Mouse (Mus musculus): ENCODE results near the gene Loxl1.
"Not testable (repeated sequence)": the region's sequence is repeated elsewhere in the genome, so short reads cannot be mapped to it uniquely, and the experiment has no call there.

Loxl1 gene

GRCm38 (mm10) chr9:58275797-58276196, 37.2 kb downstream of the Loxl1 start:
- no peak for DNase-seq

- DNase-seq, result peak; percentile 52
Measured at GRCm38 (mm10) chr9:58275115-58275774, 37.7 kb downstream of the Loxl1 start.

- no peak for DNase-seq
Measured at GRCm38 (mm10) chr9:58274626-58275025, 38.4 kb downstream of the Loxl1 start.

GRCm38 (mm10) chr9:58274101-58274604, 38.8 kb downstream of the Loxl1 start:
- no peak for DNase-seq

DNA sequence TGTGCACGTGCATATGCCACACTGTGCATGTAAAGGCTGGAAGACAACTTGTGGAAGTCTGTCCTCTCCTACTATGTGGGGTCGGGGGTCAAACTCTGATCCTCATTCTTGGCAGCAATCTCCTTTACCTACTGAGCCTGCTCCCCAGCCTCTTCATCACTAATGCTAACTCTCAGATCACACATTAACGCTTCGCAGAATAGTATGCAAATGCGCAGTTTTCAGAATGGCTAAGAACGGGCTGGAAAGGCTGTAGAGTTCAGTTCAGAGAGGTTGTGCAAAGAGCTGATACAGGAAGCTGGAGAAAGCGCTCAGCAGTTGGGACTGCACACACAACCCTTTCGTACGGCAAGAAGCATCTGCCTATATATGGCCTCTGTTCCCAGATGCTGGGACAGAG, 40.1 kb downstream of the Loxl1 start:
- DNase-seq, result no peak

DNA sequence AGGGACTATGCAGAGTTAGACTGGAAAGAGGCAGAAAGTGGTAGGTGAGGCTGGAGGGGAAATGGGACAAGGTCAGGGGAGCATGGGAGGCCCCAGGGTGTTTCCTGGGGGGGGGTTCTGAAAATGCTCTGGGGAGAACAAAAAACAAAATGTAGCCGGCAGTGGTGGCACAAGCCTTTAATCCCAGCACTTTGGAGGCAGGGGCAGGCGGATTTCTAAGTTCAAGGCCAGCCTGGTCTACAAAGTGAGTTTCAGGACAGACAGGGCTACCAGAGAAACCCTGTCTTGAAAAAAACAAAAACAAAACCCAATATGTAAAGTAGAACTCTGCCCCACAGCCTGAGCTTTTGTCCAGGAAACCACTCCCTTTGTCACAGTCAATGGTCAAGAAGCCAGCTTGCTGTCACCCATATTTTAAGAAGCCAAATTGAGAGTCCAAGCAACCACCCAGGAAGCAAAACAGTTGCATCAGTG, 40.9 kb downstream of the Loxl1 start:
- DNase-seq, result no peak

- DNase-seq, result not testable (repeated sequence)
Measured at GRCm38 (mm10) chr9:58271551-58271950, 41.4 kb downstream of the Loxl1 start.

DNA sequence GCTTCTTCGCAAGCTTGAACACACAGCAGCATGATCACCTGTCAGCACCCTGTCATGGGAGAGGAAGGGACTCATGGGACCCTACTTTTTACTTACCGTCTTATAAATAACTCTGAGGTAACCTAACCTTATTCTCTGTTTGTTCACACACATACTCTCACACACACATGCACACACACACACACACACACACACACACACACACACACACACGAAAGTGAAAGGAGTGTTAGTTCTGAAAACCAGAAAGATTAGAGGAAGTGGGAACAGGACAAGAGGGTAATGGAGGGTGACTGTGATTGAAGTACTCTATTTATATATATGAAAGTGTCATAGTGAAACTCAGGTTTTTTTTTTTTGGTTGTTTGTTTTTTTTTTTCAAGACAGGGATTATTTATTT, 41.9 kb downstream of the Loxl1 start:
- DNase-seq, result no peak

GRCm38 (mm10) chr9:58270081-58270480, 42.9 kb downstream of the Loxl1 start:
- no peak for DNase-seq

- peak; percentile 76 for DNase-seq
Measured at GRCm38 (mm10) chr9:58268384-58269313, 44.3 kb downstream of the Loxl1 start.

- no peak for DNase-seq
Measured at GRCm38 (mm10) chr9:58267046-58267445, 45.9 kb downstream of the Loxl1 start.

DNA sequence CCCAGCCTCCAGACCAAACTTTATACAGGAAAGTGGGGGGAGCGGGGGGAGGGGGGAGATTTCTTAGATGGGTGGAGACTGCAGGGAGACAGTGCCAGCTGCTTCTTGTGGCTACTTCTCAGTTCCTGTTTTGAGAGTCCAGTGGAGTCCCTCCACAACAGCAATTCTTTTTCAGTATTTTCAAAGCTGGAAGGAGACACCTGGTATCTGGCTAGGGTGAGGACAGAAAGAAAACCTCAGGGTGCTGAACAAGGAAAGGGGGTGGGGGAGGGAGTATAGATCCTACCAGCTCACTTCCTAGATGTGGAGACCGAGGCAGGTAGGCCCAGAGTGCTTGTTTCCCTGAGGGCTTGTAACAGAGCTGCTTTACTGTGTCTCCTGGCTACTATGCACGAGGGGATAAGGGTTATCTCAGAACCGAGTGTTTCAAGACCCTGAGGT, 46.4 kb downstream of the Loxl1 start:
- peak; percentile 43 for DNase-seq

GRCm38 (mm10) chr9:58265368-58265767, 47.6 kb downstream of the Loxl1 start:
- no peak for DNase-seq

GRCm38 (mm10) chr9:58262507-58262906, 50.5 kb downstream of the Loxl1 start:
- DNase-seq, result no peak

GRCm38 (mm10) chr9:58255704-58256685, 57.0 kb downstream of the Loxl1 start:
- no peak for DNase-seq

GRCm38 (mm10) chr9:58255105-58255504, 57.9 kb downstream of the Loxl1 start:
- no peak for DNase-seq

- DNase-seq, result not testable (repeated sequence)
Measured at GRCm38 (mm10) chr9:58253805-58254122, 59.2 kb downstream of the Loxl1 start.

DNA sequence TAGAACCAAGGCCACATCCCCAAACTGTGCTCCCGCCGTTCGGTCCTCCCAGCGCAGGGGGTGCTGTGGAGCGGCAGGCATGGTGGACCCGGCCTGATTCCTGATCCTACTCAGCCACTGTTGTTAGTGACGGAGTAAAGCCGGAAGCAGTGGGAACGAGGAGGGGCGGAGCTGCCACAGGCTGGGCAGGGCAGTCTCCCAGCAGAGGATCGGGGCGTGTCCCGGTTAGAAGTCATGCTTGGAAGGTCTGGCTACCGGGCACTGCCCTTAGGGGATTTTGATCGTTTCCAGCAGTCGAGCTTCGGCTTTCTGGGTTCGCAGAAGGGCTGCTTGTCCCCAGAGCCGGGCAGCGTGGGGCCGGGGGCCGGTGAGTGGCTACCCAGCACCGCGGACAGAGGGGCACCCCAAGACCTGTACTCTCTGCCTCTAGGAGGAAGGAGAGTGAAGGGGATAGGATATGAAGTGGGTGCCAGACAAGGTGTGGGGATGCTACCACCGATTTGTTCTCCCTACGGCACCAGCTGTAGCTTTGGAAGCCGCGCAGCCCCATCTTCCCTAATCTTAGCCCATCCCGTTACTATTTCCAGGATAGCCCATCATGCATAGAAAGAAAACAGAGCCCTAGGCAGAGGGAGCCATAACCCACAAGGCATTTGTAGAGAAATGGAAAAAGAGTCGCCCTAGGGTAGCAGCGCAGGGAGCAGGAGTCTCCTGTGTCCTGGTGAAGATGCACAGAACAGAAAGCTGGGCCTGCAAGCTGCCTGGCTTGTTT, 59.8 kb downstream of the Loxl1 start, which contains the start of gene Stoml1:
Gene Stoml1 (plus strand): TSS at position 132 of the 772 bp plus-strand sequence.
- DNase-seq, result peak; percentile 96

GRCm38 (mm10) chr9:58250730-58251129, 62.3 kb downstream of the Loxl1 start:
- not testable (repeated sequence) for DNase-seq

GRCm38 (mm10) chr9:58250322-58250721, 62.7 kb downstream of the Loxl1 start:
- DNase-seq, result no peak

DNA sequence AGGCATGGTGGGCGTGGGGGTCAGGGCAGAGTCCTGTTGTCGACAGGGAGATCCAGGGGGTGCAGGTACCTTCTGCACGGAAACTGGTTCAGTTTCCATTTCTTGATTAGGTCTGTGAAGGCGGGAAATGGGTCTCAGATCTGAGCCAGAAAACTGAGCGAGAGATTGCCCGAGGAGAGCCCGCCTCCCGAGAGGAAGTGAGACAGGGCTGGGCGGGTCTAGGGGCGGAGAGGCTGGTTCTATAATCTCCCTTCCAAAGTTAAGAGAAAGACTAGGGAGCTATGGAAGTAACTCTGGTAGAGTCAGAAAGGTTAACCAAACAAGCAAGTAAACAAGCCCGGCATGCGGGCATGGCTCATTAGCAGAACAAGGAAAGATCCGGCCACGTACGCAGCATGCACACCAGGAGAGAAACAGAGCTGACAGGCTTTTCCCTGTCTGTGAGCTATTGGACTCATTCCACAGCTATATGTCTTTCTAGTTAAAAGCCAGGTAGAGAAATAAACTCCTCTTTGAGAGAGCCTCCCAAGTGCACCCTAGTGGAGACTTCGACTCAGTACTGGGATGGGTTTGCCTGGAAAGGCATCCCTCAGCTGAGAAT, 63.3 kb downstream of the Loxl1 start, which contains the start of gene Pml:
Gene Pml (minus strand): TSS at position 195 of the 601 bp plus-strand sequence.
- peak; percentile 79 for DNase-seq
